Mouse (Mus musculus) embryonic facial prominence, embryonic 10.5 days (tissue): Measurements from ENCODE around the gene Slc7a14. TPM values are rescaled to one million over a fixed set of nuclear protein-coding genes. Genes with fewer than 3 reads are reported as not detected.

ENCODE experiments used
- DNase-seq: peaks from one replicate; pipeline ENCODE4 v3.0.0-alpha.2; 2017; ENCODE audit warnings: low spot score
- H3K27ac ChIP-seq: fragments of 300-500 bp; sonication (generic); replicated peaks from 2 replicates; pipeline ENCODE4 v1.5.1; 2016; ENCODE audit warnings: mild to moderate bottlenecking
- H3K27me3 ChIP-seq: fragments of 300-500 bp; sonication (generic); replicated peaks from 2 replicates; pipeline ENCODE4 v1.6.1; 2016; ENCODE audit warnings: low read depth, mild to moderate bottlenecking; ENCODE audit not compliant: poor library complexity, severe bottlenecking
- H3K36me3 ChIP-seq: fragments of 300-500 bp; sonication (generic); replicated peaks from 2 replicates; pipeline ENCODE4 v1.6.1; 2016; ENCODE audit warnings: mild to moderate bottlenecking, moderate library complexity
- H3K4me1 ChIP-seq: fragments of 300-500 bp; sonication (generic); 2 replicates; pipeline ENCODE4 v1.6.1; 2016
- H3K4me3 ChIP-seq: fragments of 300-500 bp; sonication (generic); 2 replicates; pipeline ENCODE4 v1.5.1; 2016; ENCODE audit warnings: mild to moderate bottlenecking, moderate library complexity
- H3K9me3 ChIP-seq: fragments of 300-500 bp; sonication (generic); 2 replicates; pipeline ENCODE4 v1.6.1; 2016; ENCODE audit warnings: mild to moderate bottlenecking
- WGBS: fragments of 180-500 bp; shearing (Covaris S2); methylation state at CpG from one replicate; pipeline ENCODE4 v1.1.7; 2016; 5-methylcytosine and 5-hydroxymethylcytosine counted together
- polyA plus RNA-seq: library from polyadenylated mRNA; unstranded; fragments of >200 nt; fragmentation: Nextera tagmentation; extraction: Ambion mirVana; gene quantifications from 2 replicates; pipeline ENCODE4 v1.2.1, GENCODE M21; 2016

The Slc7a14 gene
- polyA plus RNA-seq, 1 experiment from 2014 or later = 0.19 TPM

DNA sequence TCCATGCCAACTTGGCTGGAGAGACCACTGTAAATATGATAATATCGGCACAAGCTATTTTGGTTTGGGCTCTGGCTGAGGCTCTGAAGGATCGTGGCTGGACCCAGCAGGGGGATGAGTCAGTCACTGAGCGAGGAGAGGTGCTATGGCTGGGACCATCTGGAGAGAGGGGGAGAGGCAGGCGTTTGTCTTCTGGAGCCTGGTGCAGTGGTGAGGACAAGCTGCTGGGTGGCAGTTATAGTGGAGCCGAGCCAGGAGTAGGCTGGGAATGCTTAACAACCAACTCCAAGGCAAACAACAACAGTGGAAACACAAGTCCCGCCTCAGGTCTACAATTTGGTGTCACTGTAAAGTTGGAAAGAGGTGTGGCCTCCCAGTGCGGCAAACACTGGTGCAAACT, 55.8 kb downstream of the Slc7a14 start:
- Histone ChIP-seq H3K4me3 (no peak overlapping the region), H3K36me3 (no peaks in the 10 kb centered on the region), H3K27me3 (no peaks in the 10 kb centered on the region), H3K27ac (no peak overlapping the region), H3K4me1 (no peaks in the 10 kb centered on the region), H3K9me3 (no peaks in the 10 kb centered on the region)
- 84% methylated on average over 7 of the region's 7 CpGs for WGBS
- no peak for DNase-seq

GRCm38 (mm10) chr3:31253862-31254261, 56.3 kb downstream of the Slc7a14 start:
- no peaks in the 10 kb centered on the region for H3K27me3 ChIP-seq
- no peaks in the 10 kb centered on the region for H3K36me3 ChIP-seq
- 92% methylated on average over 9 of the region's 9 CpGs for WGBS
- H3K27ac ChIP-seq = no peak overlapping the region
- H3K4me3 ChIP-seq = no peak overlapping the region
- DNase-seq = no peak
- H3K4me1 ChIP-seq = no peaks in the 10 kb centered on the region
- H3K9me3 ChIP-seq = no peaks in the 10 kb centered on the region

DNA sequence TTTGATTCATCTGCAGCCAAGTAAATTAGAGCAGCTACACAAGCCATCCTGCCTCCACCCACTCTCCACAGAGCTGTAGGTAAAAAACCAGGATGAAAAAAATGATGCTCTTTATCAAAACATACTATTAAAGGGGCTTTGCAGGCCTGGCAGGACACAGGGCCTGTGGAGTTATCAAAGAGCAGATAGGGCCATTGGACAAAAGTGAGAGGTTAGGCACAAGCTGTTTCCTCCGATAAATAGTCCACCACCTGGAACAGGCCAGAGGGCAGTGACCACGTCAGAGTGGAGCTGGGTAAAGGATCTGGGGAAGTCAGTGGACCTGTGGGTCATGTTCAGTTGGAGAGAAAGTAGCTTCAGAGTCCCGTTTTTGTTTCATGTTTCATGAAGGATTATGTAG, 57.6 kb downstream of the Slc7a14 start:
- Histone ChIP-seq H3K36me3 (no peaks in the 10 kb centered on the region), H3K4me1 (no peaks in the 10 kb centered on the region), H3K27me3 (no peaks in the 10 kb centered on the region), H3K9me3 (no peaks in the 10 kb centered on the region), H3K27ac (no peak overlapping the region), H3K4me3 (no peak overlapping the region)
- DNase-seq = no peak
- 72% methylated on average over 3 of the region's 3 CpGs for WGBS

DNA sequence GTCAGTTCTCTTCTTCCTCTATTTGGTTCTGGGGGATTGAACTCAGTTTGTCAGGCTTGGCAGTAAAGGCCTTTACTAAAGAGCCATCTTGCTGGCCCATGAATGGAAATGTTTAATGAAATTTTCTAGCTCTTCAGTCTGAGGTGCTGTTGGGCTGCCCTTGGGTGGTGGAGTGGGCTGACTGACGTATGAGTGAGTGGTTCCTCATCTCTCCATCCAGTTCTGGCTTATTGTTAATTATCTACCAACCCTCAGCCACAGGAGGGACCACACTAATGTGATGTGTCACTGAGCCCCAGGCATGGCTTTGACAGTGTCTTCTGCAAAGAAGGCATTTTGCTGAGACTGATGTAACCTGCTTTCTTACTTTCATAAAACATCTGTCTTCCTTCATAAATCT, 66.7 kb downstream of the Slc7a14 start:
- no peak overlapping the region for H3K4me3 ChIP-seq
- H3K27ac ChIP-seq = no peak overlapping the region
- DNase-seq = no peak
- 73% methylated on average over 1 of the region's 1 CpGs for WGBS
- peaks cover 12% of the 10 kb centered on the region for H3K4me1 ChIP-seq
- H3K27me3 ChIP-seq = no peaks in the 10 kb centered on the region
- H3K9me3 ChIP-seq = no peaks in the 10 kb centered on the region
- no peaks in the 10 kb centered on the region for H3K36me3 ChIP-seq

DNA sequence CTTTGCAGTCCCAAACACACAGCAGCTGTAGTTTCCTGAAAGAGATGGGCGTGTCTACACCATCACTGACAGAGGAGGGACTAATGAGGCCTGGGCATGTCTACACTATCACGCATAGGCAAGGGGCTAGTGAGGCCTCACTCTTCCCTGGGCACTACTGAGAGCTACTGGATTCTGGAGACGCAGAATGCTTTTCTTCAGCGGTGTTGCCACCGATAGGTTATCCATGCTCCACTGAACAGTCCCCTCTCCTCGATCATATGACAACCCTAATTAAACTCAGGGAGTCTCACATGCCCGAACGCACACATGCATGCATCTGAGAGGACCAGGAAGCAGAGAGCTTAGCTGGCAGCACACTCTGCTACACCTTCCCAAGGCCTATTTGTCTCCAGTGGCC, 69.3 kb downstream of the Slc7a14 start:
- H3K27ac ChIP-seq = no peak overlapping the region
- DNase-seq = no peak
- 79% methylated on average over 8 of the region's 8 CpGs for WGBS
- no peaks in the 10 kb centered on the region for H3K36me3 ChIP-seq
- H3K9me3 ChIP-seq = no peaks in the 10 kb centered on the region
- no peak overlapping the region for H3K4me3 ChIP-seq
- H3K27me3 ChIP-seq = no peaks in the 10 kb centered on the region
- H3K4me1 ChIP-seq = peaks cover 12% of the 10 kb centered on the region

- DNase-seq = no peak
- Histone ChIP-seq H3K4me3 (no peak overlapping the region), H3K36me3 (no peaks in the 10 kb centered on the region), H3K27me3 (no peaks in the 10 kb centered on the region), H3K9me3 (no peaks in the 10 kb centered on the region), H3K27ac (no peak overlapping the region), H3K4me1 (peaks cover 15% of the 10 kb centered on the region)
- 84% methylated on average over 3 of the region's 3 CpGs for WGBS
Observed at GRCm38 (mm10) chr3:31239645-31240044, 70.5 kb downstream of the Slc7a14 start.

GRCm38 (mm10) chr3:31237936-31238335, 72.2 kb downstream of the Slc7a14 start:
- DNase-seq = peak; percentile 59
- 28% methylated on average over 3 of the region's 3 CpGs for WGBS

GRCm38 (mm10) chr3:31236146-31236545, 74.0 kb downstream of the Slc7a14 start:
- H3K4me1 ChIP-seq = peaks cover 29% of the 10 kb centered on the region
- 89% methylated on average over 3 of the region's 3 CpGs for WGBS
- no peak overlapping the region for H3K27ac ChIP-seq
- no peak for DNase-seq
- H3K36me3 ChIP-seq = no peaks in the 10 kb centered on the region
- H3K4me3 ChIP-seq = no peak overlapping the region
- no peaks in the 10 kb centered on the region for H3K9me3 ChIP-seq
- no peaks in the 10 kb centered on the region for H3K27me3 ChIP-seq

More at GRCm38 (mm10) chr3:31237936-31238335, 72.2 kb downstream of the Slc7a14 start:
- Histone ChIP-seq H3K4me3 (no peak overlapping the region), H3K27ac (no peak overlapping the region), H3K9me3 (no peaks in the 10 kb centered on the region), H3K36me3 (no peaks in the 10 kb centered on the region), H3K27me3 (no peaks in the 10 kb centered on the region), H3K4me1 (peaks cover 26% of the 10 kb centered on the region)

GRCm38 (mm10) chr3:31234356-31234755, 75.8 kb downstream of the Slc7a14 start:
- H3K36me3 ChIP-seq = no peaks in the 10 kb centered on the region
- no peak overlapping the region for H3K4me3 ChIP-seq
- H3K9me3 ChIP-seq = no peaks in the 10 kb centered on the region
- peaks cover 29% of the 10 kb centered on the region for H3K4me1 ChIP-seq
- no peaks in the 10 kb centered on the region for H3K27me3 ChIP-seq
- peak overlapping the region; percentile 69 for H3K27ac ChIP-seq
- 80% methylated on average over 7 of the region's 7 CpGs for WGBS
- no peak for DNase-seq

- H3K4me1 ChIP-seq = peaks cover 29% of the 10 kb centered on the region
- H3K27me3 ChIP-seq = no peaks in the 10 kb centered on the region
- H3K36me3 ChIP-seq = no peaks in the 10 kb centered on the region
- H3K27ac ChIP-seq = peak overlapping the region; percentile 69
- no peak overlapping the region for H3K4me3 ChIP-seq
- 71% methylated on average over 2 of the region's 2 CpGs for WGBS
- no peaks in the 10 kb centered on the region for H3K9me3 ChIP-seq
- peak; percentile 31 for DNase-seq
Observed at GRCm38 (mm10) chr3:31233746-31234312, 76.3 kb downstream of the Slc7a14 start.

- peaks cover 14% of the 10 kb centered on the region for H3K4me1 ChIP-seq
- H3K4me3 ChIP-seq = no peak overlapping the region
- WGBS = 69% methylated on average over 5 of the region's 5 CpGs
- H3K36me3 ChIP-seq = no peaks in the 10 kb centered on the region
- no peak overlapping the region; the same call in 1 of the 2 replicates for H3K27ac ChIP-seq
- no peaks in the 10 kb centered on the region for H3K9me3 ChIP-seq
- no peak for DNase-seq
- H3K27me3 ChIP-seq = no peaks in the 10 kb centered on the region
Observed at GRCm38 (mm10) chr3:31229281-31229680, 80.9 kb downstream of the Slc7a14 start.

- H3K27ac ChIP-seq = no peak overlapping the region
- no peaks in the 10 kb centered on the region for H3K27me3 ChIP-seq
- WGBS = 76% methylated on average over 2 of the region's 2 CpGs
- no peaks in the 10 kb centered on the region for H3K36me3 ChIP-seq
- H3K4me1 ChIP-seq = peaks cover 6% of the 10 kb centered on the region
- H3K4me3 ChIP-seq = no peak overlapping the region
- no peak for DNase-seq
- no peaks in the 10 kb centered on the region for H3K9me3 ChIP-seq
Observed at GRCm38 (mm10) chr3:31228487-31228886, 81.7 kb downstream of the Slc7a14 start.

DNA sequence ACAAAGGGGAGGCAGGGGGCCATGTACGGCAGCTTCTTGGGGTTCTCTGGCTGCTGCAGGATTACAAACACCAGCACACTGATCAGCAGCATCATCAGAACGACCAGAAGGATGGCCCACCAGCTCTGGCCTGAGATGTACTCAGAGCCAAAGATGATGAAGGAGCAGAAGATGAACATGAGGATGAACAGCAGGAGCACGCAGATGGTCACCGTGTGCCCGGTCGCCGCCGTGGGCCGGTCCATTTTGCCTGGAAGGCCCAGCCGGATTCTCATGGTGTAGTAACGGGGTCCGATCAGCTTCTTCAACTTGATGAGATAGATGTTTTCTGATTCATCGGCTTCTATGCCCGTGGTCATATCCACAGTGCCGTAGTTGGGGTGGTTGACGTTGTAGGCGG, 86.6 kb downstream of the Slc7a14 start:
- DNase-seq = no peak
- no peak overlapping the region for H3K27ac ChIP-seq
- H3K4me1 ChIP-seq = no peaks in the 10 kb centered on the region
- no peaks in the 10 kb centered on the region for H3K9me3 ChIP-seq
- 96% methylated on average over 17 of the region's 17 CpGs for WGBS
- H3K36me3 ChIP-seq = no peaks in the 10 kb centered on the region
- H3K4me3 ChIP-seq = no peak overlapping the region
- no peaks in the 10 kb centered on the region for H3K27me3 ChIP-seq
